Mouse (Mus musculus): Measurements from ENCODE around the gene Gldc. TPM values are rescaled to one million over a fixed set of nuclear protein-coding genes. Genes with fewer than 3 reads are reported as not detected.

Gldc gene
- polyA plus RNA-seq, 1 experiment: 5.4 TPM

GRCm38 (mm10) chr19:30096186-30096585, 79.0 kb downstream of the Gldc start:
- H3K4me1 ChIP-seq (ENCODE audit: control insufficient read depth, insufficient read depth, low read length): no peaks in the 10 kb centered on the region
- H3K4me3 ChIP-seq (replicated peaks; ENCODE audit: control insufficient read depth, low read depth, low read length): no peak overlapping the region
- TF ChIP-seq POLR2A (IDR thresholded peaks at IDR 0.05; ENCODE audit: borderline replicate concordance, control insufficient read depth, low read depth, low read length): no peak
- TF ChIP-seq CTCF (IDR thresholded peaks at IDR 0.05; ENCODE audit: control insufficient read depth, insufficient read depth, low read length): no peak
- no peak overlapping the region for H3K27ac ChIP-seq (ENCODE audit: control insufficient read depth, insufficient read depth, low read depth, low read length, poor library complexity)
- 87% methylated on average over 3 of the region's 3 CpGs for WGBS

DNA sequence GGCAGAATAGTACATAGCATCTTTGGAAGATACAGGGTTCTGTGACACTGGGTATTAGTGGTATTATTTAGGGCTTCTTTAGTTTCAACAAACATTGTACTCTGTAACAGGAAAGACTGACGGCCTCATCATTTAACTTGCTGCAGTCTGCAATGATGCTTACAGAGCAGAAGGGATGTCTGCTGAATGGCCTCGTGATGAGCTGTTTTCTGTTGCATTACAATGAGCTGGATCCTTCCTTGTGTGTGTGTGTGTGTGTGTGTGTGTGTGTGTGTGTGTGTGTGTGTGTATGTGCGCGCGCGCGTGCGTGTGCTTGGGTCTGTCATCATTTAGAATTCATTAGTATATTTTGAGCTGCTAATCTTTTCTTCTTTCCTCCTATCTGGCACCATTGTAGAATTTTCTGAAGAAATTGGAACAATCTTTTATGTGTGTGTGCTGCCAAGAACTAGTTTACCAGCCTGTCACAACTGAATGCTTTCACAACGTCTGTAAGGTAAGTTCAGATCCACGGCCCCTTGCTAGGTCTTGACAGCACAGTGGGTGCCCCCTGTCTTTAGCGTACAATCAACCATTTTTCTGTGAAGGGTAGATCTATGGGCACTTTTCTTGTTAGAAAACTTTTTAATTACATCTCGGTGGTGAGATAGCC, 83.5 kb downstream of the Gldc start:
- no peaks in the 10 kb centered on the region for H3K4me1 ChIP-seq (ENCODE audit: control insufficient read depth, insufficient read depth, low read length)
- H3K4me3 ChIP-seq (replicated peaks; ENCODE audit: control insufficient read depth, low read depth, low read length): no peak overlapping the region
- WGBS: 91% methylated on average over 12 of the region's 12 CpGs
- no peak overlapping the region for H3K27ac ChIP-seq (ENCODE audit: control insufficient read depth, insufficient read depth, low read depth, low read length, poor library complexity)
- TF ChIP-seq CTCF (IDR thresholded peaks at IDR 0.05; ENCODE audit: control insufficient read depth, insufficient read depth, low read length): no peak
- no peak for TF ChIP-seq POLR2A (IDR thresholded peaks at IDR 0.05; ENCODE audit: borderline replicate concordance, control insufficient read depth, low read depth, low read length)

GRCm38 (mm10) chr19:30090163-30090562, 85.1 kb downstream of the Gldc start:
- TF ChIP-seq CTCF (IDR thresholded peaks at IDR 0.05; ENCODE audit: control insufficient read depth, insufficient read depth, low read length) (no peak), POLR2A (IDR thresholded peaks at IDR 0.05; ENCODE audit: borderline replicate concordance, control insufficient read depth, low read depth, low read length) (no peak)
- Histone ChIP-seq H3K4me1 (ENCODE audit: control insufficient read depth, insufficient read depth, low read length) (no peaks in the 10 kb centered on the region), H3K4me3 (replicated peaks; ENCODE audit: control insufficient read depth, low read depth, low read length) (no peak overlapping the region), H3K27ac (ENCODE audit: control insufficient read depth, insufficient read depth, low read depth, low read length, poor library complexity) (no peak overlapping the region)
- 95% methylated on average over 6 of the region's 6 CpGs for WGBS

GRCm38 (mm10) chr19:30065797-30066196, 109.4 kb downstream of the Gldc start:
- WGBS: 45% methylated on average over 4 of the region's 4 CpGs
- Histone ChIP-seq H3K4me3 (replicated peaks; ENCODE audit: control insufficient read depth, low read depth, low read length) (no peak overlapping the region), H3K27ac (ENCODE audit: control insufficient read depth, insufficient read depth, low read depth, low read length, poor library complexity) (no peak overlapping the region), H3K4me1 (ENCODE audit: control insufficient read depth, insufficient read depth, low read length) (no peaks in the 10 kb centered on the region; the same call in 1 of the 2 replicates)
- TF ChIP-seq CTCF (IDR thresholded peaks at IDR 0.05; ENCODE audit: control insufficient read depth, insufficient read depth, low read length) (no peak), POLR2A (IDR thresholded peaks at IDR 0.05; ENCODE audit: borderline replicate concordance, control insufficient read depth, low read depth, low read length) (no peak)

DNA sequence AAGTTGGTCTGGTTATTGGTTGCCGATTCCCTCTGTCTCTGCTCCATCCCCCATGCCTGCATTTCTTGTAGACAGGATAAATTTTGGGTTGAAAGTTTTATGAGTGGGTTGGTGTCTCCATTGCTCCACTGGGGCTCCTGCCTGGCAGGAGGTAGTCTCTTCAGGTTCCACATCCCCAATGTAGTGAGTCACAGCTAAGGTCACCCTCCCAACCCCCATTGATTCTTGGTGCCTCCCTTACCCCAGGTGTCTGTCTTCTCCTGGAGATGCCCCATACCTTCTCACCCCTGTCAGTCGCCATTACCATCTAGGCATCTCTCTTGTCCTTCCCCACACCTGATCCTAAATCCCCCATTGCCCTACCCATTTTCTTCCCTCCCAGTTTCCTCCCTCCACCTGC, 121.0 kb downstream of the Gldc start:
- TF ChIP-seq CTCF (IDR thresholded peaks at IDR 0.05; ENCODE audit: control insufficient read depth, insufficient read depth, low read length) (no peak), POLR2A (IDR thresholded peaks at IDR 0.05; ENCODE audit: borderline replicate concordance, control insufficient read depth, low read depth, low read length) (no peak)
- WGBS: 97% methylated on average over 2 of the region's 2 CpGs
- no peak overlapping the region for H3K4me3 ChIP-seq (replicated peaks; ENCODE audit: control insufficient read depth, low read depth, low read length)
- no peak overlapping the region for H3K27ac ChIP-seq (ENCODE audit: control insufficient read depth, insufficient read depth, low read depth, low read length, poor library complexity)
- H3K4me1 ChIP-seq (ENCODE audit: control insufficient read depth, insufficient read depth, low read length): no peaks in the 10 kb centered on the region

DNA sequence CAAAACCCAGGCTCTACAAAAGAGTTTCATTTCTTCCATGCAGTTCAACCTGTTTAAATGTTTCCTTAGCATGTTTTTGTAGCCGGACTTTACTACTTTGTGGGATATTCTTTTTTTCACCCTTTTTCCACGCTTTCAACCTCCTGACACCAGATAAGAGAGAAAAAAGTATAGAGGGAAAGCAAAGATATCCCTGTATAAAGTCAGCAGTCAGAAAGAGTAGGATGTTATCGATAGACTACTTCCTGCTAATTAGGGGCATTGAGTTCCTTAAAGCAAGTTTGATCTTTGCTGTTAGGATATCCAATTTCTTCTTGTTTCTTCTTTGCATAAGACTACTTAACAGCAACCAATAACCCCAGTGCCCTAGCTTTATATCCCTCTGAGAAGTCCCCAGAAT, 123.8 kb downstream of the Gldc start:
- H3K4me3 ChIP-seq (replicated peaks; ENCODE audit: control insufficient read depth, low read depth, low read length): no peak overlapping the region
- no peak overlapping the region for H3K27ac ChIP-seq (ENCODE audit: control insufficient read depth, insufficient read depth, low read depth, low read length, poor library complexity)
- WGBS: 76% methylated on average over 3 of the region's 3 CpGs
- no peak for TF ChIP-seq CTCF (IDR thresholded peaks at IDR 0.05; ENCODE audit: control insufficient read depth, insufficient read depth, low read length)
- no peak for TF ChIP-seq POLR2A (IDR thresholded peaks at IDR 0.05; ENCODE audit: borderline replicate concordance, control insufficient read depth, low read depth, low read length)
- H3K4me1 ChIP-seq (ENCODE audit: control insufficient read depth, insufficient read depth, low read length): no peaks in the 10 kb centered on the region; the same call in 1 of the 2 replicates

- 71% methylated on average over 2 of the region's 2 CpGs for WGBS
- Histone ChIP-seq H3K4me3 (replicated peaks; ENCODE audit: control insufficient read depth, low read depth, low read length) (no peak overlapping the region), H3K4me1 (ENCODE audit: control insufficient read depth, insufficient read depth, low read length) (no peaks in the 10 kb centered on the region; the same call in 1 of the 2 replicates), H3K27ac (ENCODE audit: control insufficient read depth, insufficient read depth, low read depth, low read length, poor library complexity) (peak overlapping the region; percentile 21; the same call in 1 of the 2 replicates)
- TF ChIP-seq POLR2A (IDR thresholded peaks at IDR 0.05; ENCODE audit: borderline replicate concordance, control insufficient read depth, low read depth, low read length): no peak
- no peak for TF ChIP-seq CTCF (IDR thresholded peaks at IDR 0.05; ENCODE audit: control insufficient read depth, insufficient read depth, low read length)
Measured at GRCm38 (mm10) chr19:30050584-30050983, 124.6 kb downstream of the Gldc start.

Other genes with a start within 250 kb of the Gldc start
- gene Trpd52l3, start 171.6 kb downstream of the Gldc start, polyA plus RNA-seq (2011; ENCODE audit: insufficient read depth, insufficient read length, low replicate concordance, missing spikeins): not detected in 2 replicates
- gene Uhrf2, start 144.9 kb downstream of the Gldc start, polyA plus RNA-seq (2011; ENCODE audit: insufficient read depth, insufficient read length, low replicate concordance, missing spikeins): 32.0 and 47.8 TPM in 2 replicates
- gene Mbl2, start 57.5 kb upstream of the Gldc start, polyA plus RNA-seq (2011; ENCODE audit: insufficient read depth, insufficient read length, low replicate concordance, missing spikeins): 1.2 TPM in 1 of 2 replicates, not detected in the other

All from bone marrow, adult 2 months (tissue).